Mouse (Mus musculus): ENCODE measurements around the gene Fam19a5.
A peak's percentile ranks its signal among the peaks of the same experiment; 100 is the strongest.

Fam19a5 gene

GRCm38 (mm10) chr15:87666041-87666750 lies 122.1 kb downstream of the Fam19a5 start:
- DNase-seq (ENCODE audit: low read depth) = no peak

GRCm38 (mm10) chr15:87667416-87667815 lies 123.3 kb downstream of the Fam19a5 start:
- no peak for DNase-seq (ENCODE audit: low read depth)

- no peak for DNase-seq (ENCODE audit: low read depth)
These were observed 124.0 kb downstream of the Fam19a5 start for GRCm38 (mm10) chr15:87668112-87668511.

GRCm38 (mm10) chr15:87671929-87672328 lies 127.8 kb downstream of the Fam19a5 start:
- DNase-seq (ENCODE audit: low read depth) = no peak

GRCm38 (mm10) chr15:87678711-87679110 lies 134.6 kb downstream of the Fam19a5 start:
- DNase-seq (ENCODE audit: low read depth) = no peak

GRCm38 (mm10) chr15:87682410-87682809 lies 138.3 kb downstream of the Fam19a5 start:
- no peak for DNase-seq (ENCODE audit: low read depth)

GRCm38 (mm10) chr15:87686415-87687040 lies 142.4 kb downstream of the Fam19a5 start:
- no peak for DNase-seq (ENCODE audit: low read depth)

- DNase-seq (ENCODE audit: low read depth) = peak; percentile 7
These were observed 147.3 kb downstream of the Fam19a5 start for GRCm38 (mm10) chr15:87691271-87691955.

GRCm38 (mm10) chr15:87691958-87692357 lies 147.9 kb downstream of the Fam19a5 start:
- peak; percentile 67 for DNase-seq (ENCODE audit: low read depth)

- no peak for DNase-seq (ENCODE audit: low read depth)
These were observed 148.3 kb downstream of the Fam19a5 start for GRCm38 (mm10) chr15:87692394-87692793.

- DNase-seq (ENCODE audit: low read depth) = no peak
These were observed 148.9 kb downstream of the Fam19a5 start for GRCm38 (mm10) chr15:87692865-87693513.

GRCm38 (mm10) chr15:87697433-87697996 lies 153.4 kb downstream of the Fam19a5 start:
- no peak for DNase-seq (ENCODE audit: low read depth)

- no peak for DNase-seq (ENCODE audit: low read depth)
These were observed 154.6 kb downstream of the Fam19a5 start for GRCm38 (mm10) chr15:87698562-87699320.

GRCm38 (mm10) chr15:87702821-87703220 lies 158.7 kb downstream of the Fam19a5 start:
- DNase-seq (ENCODE audit: low read depth) = no peak

- DNase-seq (ENCODE audit: low read depth) = no peak
These were observed 159.2 kb downstream of the Fam19a5 start for GRCm38 (mm10) chr15:87703334-87703733.

- peak; percentile 57 for DNase-seq (ENCODE audit: low read depth)
These were observed 167.7 kb downstream of the Fam19a5 start for GRCm38 (mm10) chr15:87711790-87712189.

- DNase-seq (ENCODE audit: low read depth) = no peak
These were observed 168.1 kb downstream of the Fam19a5 start for GRCm38 (mm10) chr15:87712221-87712620.

GRCm38 (mm10) chr15:87715037-87715676 lies 171.1 kb downstream of the Fam19a5 start:
- DNase-seq (ENCODE audit: low read depth) = peak; percentile 62

- DNase-seq (ENCODE audit: low read depth) = peak; percentile 5
These were observed 173.0 kb downstream of the Fam19a5 start for GRCm38 (mm10) chr15:87717056-87717455.

- DNase-seq (ENCODE audit: low read depth) = peak; percentile 11
These were observed 179.4 kb downstream of the Fam19a5 start for GRCm38 (mm10) chr15:87723455-87723986.
